Mouse (Mus musculus): ENCODE measurements around the gene 2610301B20Rik.

DNA sequence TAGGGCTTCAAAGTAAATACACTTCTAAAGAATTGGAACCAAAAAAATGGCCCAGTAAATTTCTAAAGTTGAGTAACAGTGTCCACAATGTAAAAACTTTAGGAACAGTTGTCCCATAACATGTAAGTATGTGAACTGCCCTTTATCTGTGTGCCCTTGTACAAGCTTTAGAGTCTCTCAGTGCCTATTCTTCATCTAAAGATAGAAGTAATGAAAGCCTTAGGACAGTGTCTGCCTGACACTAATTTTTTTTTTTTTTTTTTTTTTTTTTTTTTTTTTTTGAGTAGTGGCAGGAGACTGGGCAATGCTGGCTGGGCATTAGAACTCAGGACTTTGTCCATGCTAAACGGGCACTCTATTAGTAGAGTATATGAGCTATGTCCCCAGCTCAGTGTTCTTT, 2.8 kb downstream of the 2610301B20Rik start:
- TF ChIP-seq GATA1 (IDR thresholded peaks at IDR 0.05; ENCODE audit: borderline replicate concordance, low read length) (no peak), FLI1 (IDR thresholded peaks at IDR 0.05; ENCODE audit: low read length) (no peak)
